ENCODE assay signal across 13 mouse cellular contexts in genomic region chr16:9909225-9909624, GRCm38 (mm10).
"Had no signal": no experiment of that assay in that cellular context is flagged by ENCODE, and none has a peak within 500 bp of the region (broad histone marks: within the 10 kb centered on the region; RNA-seq: fewer than 3 reads in every experiment).

No protein-coding gene starts in this region.

- ATAC-seq: liver, postnatal 0 days; midbrain, embryonic 13.5 days had no signal

- DNase-seq: kidney, postnatal 10 days; kidney, postnatal 4 days; liver; liver, embryonic 13.5 days; liver, postnatal 0 days; lung, postnatal 14 days; thymus, postnatal 25 days had no signal

- H3K4me3 ChIP-seq: limb, embryonic 12.5 days; liver, embryonic 13.5 days; lung, embryonic 15.5 days; midbrain, embryonic 13.5 days; myocyte; neural tube, embryonic 15.5 days had no signal

- H3K27ac ChIP-seq: limb, embryonic 12.5 days; liver, embryonic 13.5 days; lung, embryonic 15.5 days; midbrain, embryonic 13.5 days; neural tube, embryonic 15.5 days; stomach, postnatal 0 days had no signal
